Mouse (Mus musculus) midbrain, embryonic 16.5 days (tissue): ENCODE results near the gene Psme4. TPM values are rescaled to one million over a fixed set of nuclear protein-coding genes. Genes with fewer than 3 reads are reported as not detected.
A peak's percentile ranks its signal among the peaks of the same experiment; 100 is the strongest.

Source experiments
- ATAC-seq: fragments of 200-750 bp; cut with Nextera tagmentation; 2 replicates; pipeline ENCODE4 v1.8.0; 2017; ENCODE audit warnings: moderate TSS enrichment
- H3K27ac ChIP-seq: fragments of 300-500 bp; sonication (generic); 2 replicates; pipeline ENCODE4 v1.5.1; 2014; ENCODE audit warnings: mild to moderate bottlenecking, low read length, mixed read lengths
- H3K27me3 ChIP-seq: fragments of 300-500 bp; sonication (generic); 2 replicates; pipeline ENCODE4 v1.6.1; 2014; ENCODE audit warnings: low read depth, low read length, mixed read lengths; ENCODE audit not compliant: control insufficient read depth, insufficient read depth
- H3K36me3 ChIP-seq: fragments of 300-500 bp; sonication (generic); 2 replicates; pipeline ENCODE4 v1.6.1; 2014; ENCODE audit warnings: mild to moderate bottlenecking, low read length, moderate library complexity, mixed read lengths; ENCODE audit not compliant: control insufficient read depth, insufficient read depth
- H3K4me1 ChIP-seq: fragments of 300-500 bp; sonication (generic); 2 replicates; pipeline ENCODE4 v1.6.1; 2014; ENCODE audit warnings: mild to moderate bottlenecking, low read length, mixed read lengths; ENCODE audit not compliant: control insufficient read depth, insufficient read depth
- H3K4me2 ChIP-seq: fragments of 300-500 bp; sonication (generic); 2 replicates; pipeline ENCODE4 v1.6.1; 2014; ENCODE audit warnings: mild to moderate bottlenecking, low read length, mixed read lengths
- H3K4me3 ChIP-seq: fragments of 300-500 bp; sonication (generic); 2 replicates; pipeline ENCODE4 v1.5.1; 2014; ENCODE audit warnings: low read depth, mild to moderate bottlenecking, low read length, moderate library complexity, mixed read lengths
- H3K9ac ChIP-seq: fragments of 300-500 bp; sonication (generic); 2 replicates; pipeline ENCODE4 v1.6.1; 2014; ENCODE audit warnings: low read depth, low read length, mixed read lengths
- H3K9me3 ChIP-seq: fragments of 300-500 bp; sonication (generic); replicated peaks from 2 replicates; pipeline ENCODE4 v1.6.1; 2014; ENCODE audit warnings: mild to moderate bottlenecking, low read length, mixed read lengths; ENCODE audit not compliant: control insufficient read depth, poor library complexity, severe bottlenecking
- WGBS: fragments of 180-500 bp; shearing (Covaris S2); extraction: QIAGEN DNeasy Blood & Tissue Kit; methylation state at CpG from one replicate; pipeline ENCODE4 v1.1.7; 2014; 5-methylcytosine and 5-hydroxymethylcytosine counted together
- polyA plus RNA-seq: library from polyadenylated mRNA; unstranded; fragments of >200 nt; fragmentation: Nextera tagmentation; extraction: Ambion mirVana; gene quantifications from 2 replicates; pipeline ENCODE4 v1.2.1, GENCODE M21; 2015

Psme4 gene
- polyA plus RNA-seq: 12.7 and 12.8 TPM in 2 replicates

GRCm38 (mm10) chr11:30771267-30771903 is at the start of gene Psme4:
Gene Psme4 (plus strand): TSS chr11:30771726.
- peak; percentile 99 for ATAC-seq
- WGBS: 2% methylated on average over 32 of the region's 43 CpGs
- H3K9ac ChIP-seq: peak within 1 kb of the TSS; percentile 90
- H3K4me2 ChIP-seq: peak within 1 kb of the TSS; percentile 83
- H3K27ac ChIP-seq: peak within 1 kb of the TSS; percentile 89
- no peaks in the 10 kb centered on the region for H3K36me3 ChIP-seq
- peaks cover 24% of the 10 kb centered on the region for H3K4me1 ChIP-seq
- H3K4me3 ChIP-seq: peak within 1 kb of the TSS; percentile 89
- no peaks in the 10 kb centered on the region for H3K9me3 ChIP-seq
- no peaks in the 10 kb centered on the region for H3K27me3 ChIP-seq

- H3K4me3 ChIP-seq: no peak overlapping the region
- H3K9ac ChIP-seq: no peak overlapping the region
- no peaks in the 10 kb centered on the region for H3K4me1 ChIP-seq
- H3K9me3 ChIP-seq: no peaks in the 10 kb centered on the region
- H3K4me2 ChIP-seq: no peak overlapping the region
- H3K27me3 ChIP-seq: no peaks in the 10 kb centered on the region
- no peak for ATAC-seq
- H3K36me3 ChIP-seq: no peaks in the 10 kb centered on the region
- no peak overlapping the region for H3K27ac ChIP-seq
- 65% methylated on average over 5 of the region's 5 CpGs for WGBS
Observed at GRCm38 (mm10) chr11:30723438-30723837, 48.1 kb upstream of the Psme4 start.

DNA sequence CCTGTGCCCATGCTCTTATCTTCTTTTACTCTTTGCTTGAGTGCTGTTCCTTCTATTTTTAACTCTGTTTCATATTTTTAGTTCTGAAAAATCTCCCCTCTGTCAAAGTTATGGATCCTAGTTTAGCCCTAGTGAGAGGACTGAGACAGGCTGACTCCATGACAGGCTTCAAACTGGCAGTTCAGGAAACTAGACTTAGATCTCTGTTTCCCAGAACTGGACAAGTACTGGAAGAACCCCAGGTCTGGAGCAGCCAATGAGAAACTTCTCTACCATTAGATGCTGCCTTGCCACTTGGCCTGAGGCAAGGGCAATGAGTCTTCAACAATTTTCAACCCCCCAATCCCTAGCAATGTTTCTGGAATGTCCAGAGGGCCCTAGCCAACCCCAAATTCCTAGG is 40.8 kb upstream of the Psme4 start:
- no peaks in the 10 kb centered on the region for H3K9me3 ChIP-seq
- H3K9ac ChIP-seq: no peak overlapping the region
- H3K27me3 ChIP-seq: no peaks in the 10 kb centered on the region
- no peaks in the 10 kb centered on the region for H3K36me3 ChIP-seq
- H3K4me2 ChIP-seq: no peak overlapping the region
- H3K4me3 ChIP-seq: no peak overlapping the region
- no peaks in the 10 kb centered on the region for H3K4me1 ChIP-seq
- no peak overlapping the region for H3K27ac ChIP-seq
- ATAC-seq: no peak

DNA sequence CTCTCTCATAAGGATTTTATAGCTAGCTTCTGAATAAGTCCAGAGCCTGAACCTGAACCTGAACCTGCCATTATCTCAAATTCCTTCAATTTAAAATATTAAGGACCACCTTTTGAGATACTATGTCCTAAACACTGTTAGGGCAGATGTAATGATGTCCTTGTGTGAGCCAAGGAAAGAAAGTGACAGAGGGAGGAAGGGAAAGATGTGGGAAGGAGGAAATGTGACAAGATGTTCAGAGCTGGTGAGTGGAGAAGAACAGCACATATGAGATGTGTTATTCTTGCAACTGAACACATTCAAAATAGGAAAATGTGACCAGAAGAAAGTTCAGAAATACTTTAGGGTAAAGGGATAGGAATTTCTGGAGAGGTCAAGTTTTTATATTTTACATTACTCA is 38.1 kb upstream of the Psme4 start:
- H3K27me3 ChIP-seq: no peaks in the 10 kb centered on the region
- H3K27ac ChIP-seq: no peak overlapping the region
- H3K4me1 ChIP-seq: no peaks in the 10 kb centered on the region
- no peaks in the 10 kb centered on the region for H3K36me3 ChIP-seq
- ATAC-seq: no peak
- no peak overlapping the region for H3K4me3 ChIP-seq
- H3K9me3 ChIP-seq: no peaks in the 10 kb centered on the region
- H3K4me2 ChIP-seq: no peak overlapping the region
- H3K9ac ChIP-seq: no peak overlapping the region

GRCm38 (mm10) chr11:30743991-30744390 is 27.5 kb upstream of the Psme4 start:
- H3K4me2 ChIP-seq: no peak overlapping the region
- H3K27me3 ChIP-seq: no peaks in the 10 kb centered on the region
- H3K4me1 ChIP-seq: no peaks in the 10 kb centered on the region
- H3K27ac ChIP-seq: no peak overlapping the region
- H3K9me3 ChIP-seq: no peaks in the 10 kb centered on the region
- H3K4me3 ChIP-seq: no peak overlapping the region
- ATAC-seq: no peak
- H3K36me3 ChIP-seq: no peaks in the 10 kb centered on the region
- no peak overlapping the region for H3K9ac ChIP-seq

DNA sequence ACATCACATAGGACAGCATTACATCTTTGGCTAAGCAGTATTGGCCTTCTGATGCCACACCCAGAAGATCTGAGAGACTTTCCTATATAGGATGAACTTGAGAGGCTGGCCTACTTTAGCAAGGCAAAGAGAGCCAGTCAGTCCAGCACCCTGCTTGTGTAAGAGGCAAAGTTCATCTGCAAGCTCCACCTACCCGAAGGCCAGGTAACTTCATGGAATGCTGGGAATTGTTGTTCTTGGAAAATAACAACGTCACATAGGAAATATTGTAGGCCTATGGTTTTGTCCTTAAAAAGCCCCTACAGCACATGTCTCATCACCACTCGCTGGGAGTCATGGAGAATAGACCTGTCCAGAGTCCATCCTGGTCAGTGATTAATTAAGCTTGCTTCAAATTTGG is 22.6 kb upstream of the Psme4 start:
- 89% methylated on average over 3 of the region's 3 CpGs for WGBS
- H3K4me1 ChIP-seq: no peaks in the 10 kb centered on the region

DNA sequence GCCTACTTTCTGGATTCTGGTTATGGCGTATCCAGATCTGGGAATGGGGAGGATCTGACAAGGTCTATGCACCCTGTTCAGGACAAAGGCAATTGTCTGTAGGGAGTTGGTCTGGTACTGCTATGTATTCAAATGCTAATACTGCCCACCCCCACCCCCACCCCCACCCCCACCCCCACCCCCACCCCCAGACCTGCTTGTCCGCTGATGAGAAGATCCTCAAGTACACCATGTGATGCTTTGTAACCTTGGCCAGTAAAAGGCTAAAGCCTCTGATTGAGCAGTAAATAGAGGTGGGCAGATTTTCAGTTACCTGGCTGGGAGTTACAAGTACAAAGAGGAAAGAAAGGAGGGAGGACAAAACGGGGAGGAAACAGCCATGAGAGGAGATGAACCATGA is 21.9 kb upstream of the Psme4 start:
- Histone ChIP-seq H3K9ac (no peak overlapping the region), H3K4me3 (no peak overlapping the region), H3K27ac (no peak overlapping the region), H3K36me3 (no peaks in the 10 kb centered on the region), H3K9me3 (no peaks in the 10 kb centered on the region), H3K27me3 (no peaks in the 10 kb centered on the region), H3K4me2 (no peak overlapping the region), H3K4me1 (no peaks in the 10 kb centered on the region)
- WGBS: 30% methylated on average over 3 of the region's 3 CpGs
- ATAC-seq: no peak

More for the DNA sequence above, 22.6 kb upstream of the Psme4 start:
- Histone ChIP-seq H3K4me2 (no peak overlapping the region), H3K9ac (no peak overlapping the region), H3K36me3 (no peaks in the 10 kb centered on the region), H3K9me3 (no peaks in the 10 kb centered on the region), H3K27ac (no peak overlapping the region), H3K4me3 (no peak overlapping the region), H3K27me3 (no peaks in the 10 kb centered on the region)
- no peak for ATAC-seq

GRCm38 (mm10) chr11:30750039-30750823 is 21.3 kb upstream of the Psme4 start:
- no peak overlapping the region for H3K27ac ChIP-seq
- H3K9me3 ChIP-seq: no peaks in the 10 kb centered on the region
- no peak overlapping the region for H3K9ac ChIP-seq
- no peaks in the 10 kb centered on the region for H3K27me3 ChIP-seq
- 43% methylated on average over 3 of the region's 3 CpGs for WGBS
- no peak overlapping the region for H3K4me3 ChIP-seq
- no peaks in the 10 kb centered on the region for H3K36me3 ChIP-seq
- no peak overlapping the region for H3K4me2 ChIP-seq
- no peaks in the 10 kb centered on the region; the same call in 1 of the 2 replicates for H3K4me1 ChIP-seq
- no peak for ATAC-seq

- Histone ChIP-seq H3K9me3 (no peaks in the 10 kb centered on the region), H3K9ac (no peak overlapping the region), H3K4me1 (no peaks in the 10 kb centered on the region; the same call in 1 of the 2 replicates), H3K27me3 (no peaks in the 10 kb centered on the region), H3K4me2 (no peak overlapping the region), H3K36me3 (no peaks in the 10 kb centered on the region), H3K27ac (no peak overlapping the region), H3K4me3 (no peak overlapping the region)
- WGBS: 90% methylated on average over 3 of the region's 3 CpGs
- no peak for ATAC-seq
Observed at GRCm38 (mm10) chr11:30752956-30753355, 18.6 kb upstream of the Psme4 start.
